7 mouse cellular contexts compared by ENCODE assay signal in genomic region chr2:4492485-4493481, GRCm38 (mm10).
DNase-seq lines count a peak whose midpoint lies in the region; ATAC-seq and TF ChIP-seq lines count a peak whose summit lies in the region.

No protein-coding gene starts in this region.

- no peak overlapping the region for H3K9ac ChIP-seq in intestine, embryonic 14.5 days (ENCODE audit: low read length)

- 23% methylated on average over 20 of the region's 20 CpGs for whole genome bisulfite sequencing in intestine, embryonic 14.5 days

- TF ChIP-seq CTCF in cortical plate, adult 2 months (IDR thresholded peaks at IDR 0.05; ENCODE audit: extremely low read depth, insufficient read depth, low read length), result peak; percentile 96

- intact Hi-C loops in left cerebral cortex, postnatal 14 days (cut with DNase I), result loop anchor here (5.0 to 10.0 kb wide), 5 partner anchors 178 to 675 kb away; no protein-coding TSS in a partner anchor

- peak overlapping the region; percentile 20; the same call in 1 of the 2 replicates for H3K4me2 ChIP-seq in intestine, embryonic 14.5 days (ENCODE audit: low read length)

- H3K4me3 ChIP-seq in cortical plate, adult 2 months (ENCODE audit: insufficient read depth, low read length), result no peak overlapping the region
- H3K4me3 ChIP-seq in intestine, embryonic 14.5 days (ENCODE audit: low read depth, low read length), result no peak overlapping the region

- H3K4me1 ChIP-seq in cortical plate, adult 2 months (ENCODE audit: control insufficient read depth, insufficient read depth, low read length), result no peaks in the 10 kb centered on the region; the same call in 1 of the 2 replicates
- H3K4me1 ChIP-seq in intestine, embryonic 14.5 days (replicated peaks; ENCODE audit: control insufficient read depth, insufficient read depth, low read length), result peaks cover 11% of the 10 kb centered on the region

- no peaks in the 10 kb centered on the region for H3K27me3 ChIP-seq in intestine, embryonic 14.5 days (replicated peaks; ENCODE audit: control insufficient read depth, insufficient read depth, low read length)

- DNase-seq in adrenal gland, adult (ENCODE audit: inconsistent age in 2 of 2, low spot score in 1 of 2), result peak; percentile 80 to 95
- DNase-seq in gastrocnemius, postnatal 25 days, result peak; percentile 60
- peak; percentile 77 for DNase-seq in intestine, embryonic 14.5 days (ENCODE audit: low spot score)
- DNase-seq in left cerebral cortex, postnatal 14 days (ENCODE audit: low spot score in 2 of 2), result peak; percentile 84 to 86
- DNase-seq in right cerebral cortex, postnatal 36 days (ENCODE audit: low spot score in 2 of 2), result peak; percentile 45 to 68

- H3K36me3 ChIP-seq in intestine, embryonic 14.5 days (ENCODE audit: control insufficient read depth, insufficient read depth, low read length), result peaks cover 7% of the 10 kb centered on the region; the same call in 1 of the 2 replicates

- H3K27ac ChIP-seq in cortical plate, adult 2 months (ENCODE audit: insufficient read depth, low read length), result no peak overlapping the region
- H3K27ac ChIP-seq in intestine, embryonic 14.5 days (ENCODE audit: low read depth), result peak overlapping the region; percentile 75

- no peaks in the 10 kb centered on the region for H3K9me3 ChIP-seq in intestine, embryonic 14.5 days (ENCODE audit: control insufficient read depth, low read length)

- ATAC-seq in intestine, embryonic 14.5 days (replicated peaks; ENCODE audit: low FRiP score, low TSS enrichment, low read depth), result peak; percentile 65
- ATAC-seq in megakaryocyte progenitor cell, adult 5-6 weeks (replicated peaks; ENCODE audit: poor library complexity), result peak; percentile 81

- TF ChIP-seq POLR2A in cortical plate, adult 2 months (IDR thresholded peaks at IDR 0.05; ENCODE audit: extremely low read depth, insufficient read depth, low read length), result no peak
